Mouse (Mus musculus): ENCODE results near the gene Miox. TPM values are rescaled to one million over a fixed set of nuclear protein-coding genes. Genes with fewer than 3 reads are reported as not detected.

The Miox gene
- polyA plus RNA-seq (2015; fragmentation: Nextera tagmentation; extraction: Ambion mirVana): 119 and 185 TPM in 2 replicates

GRCm38 (mm10) chr15:89334271-89334670, at the start of gene Miox:
Gene Miox, plus strand, starts transcription at chr15:89334398.
- 77% methylated on average over 7 of the region's 7 CpGs for WGBS
- no peak for TF ChIP-seq CTCF (IDR thresholded peaks at IDR 0.05; ENCODE audit: low read depth)
- H3K36me3 ChIP-seq (ENCODE audit: insufficient read depth, low read length): no peaks in the 10 kb centered on the region
- 0 out of 2 replicates have a peak, but pooled peaks have one; percentile 46 for ATAC-seq (replicated peaks; ENCODE audit: low FRiP score, low read depth)
- DNase-seq (ENCODE audit: low spot score): no peak
- H3K4me1 ChIP-seq (replicated peaks; ENCODE audit: insufficient read depth, low read length): no peaks in the 10 kb centered on the region
- H3K9me3 ChIP-seq (replicated peaks; ENCODE audit: low read length): no peaks in the 10 kb centered on the region
- no peak within 1 kb of the TSS for H3K27ac ChIP-seq
- no peaks in the 10 kb centered on the region for H3K27me3 ChIP-seq (ENCODE audit: insufficient read depth, low read length)
- H3K4me3 ChIP-seq (replicated peaks; ENCODE audit: low read depth, low read length): no peak within 1 kb of the TSS
- H3K4me2 ChIP-seq (ENCODE audit: low read length): no peak within 1 kb of the TSS
- no peak within 1 kb of the TSS for H3K9ac ChIP-seq (ENCODE audit: low read depth, low read length)

- no peak for ATAC-seq (replicated peaks; ENCODE audit: low FRiP score, low read depth)
- TF ChIP-seq CTCF (IDR thresholded peaks at IDR 0.05; ENCODE audit: low read depth): no peak
- DNase-seq (ENCODE audit: low spot score): no peak
These were observed 49.2 kb upstream of the Miox start for GRCm38 (mm10) chr15:89285004-89285403.

GRCm38 (mm10) chr15:89285478-89285877, 48.7 kb upstream of the Miox start:
- no peak for DNase-seq (ENCODE audit: low spot score)
- H3K9me3 ChIP-seq (replicated peaks; ENCODE audit: low read length): no peaks in the 10 kb centered on the region
- no peak overlapping the region for H3K9ac ChIP-seq (ENCODE audit: low read depth, low read length)
- H3K36me3 ChIP-seq (ENCODE audit: insufficient read depth, low read length): peaks cover 63% of the 10 kb centered on the region
- no peaks in the 10 kb centered on the region for H3K27me3 ChIP-seq (ENCODE audit: insufficient read depth, low read length)
- WGBS: 94% methylated on average over 5 of the region's 5 CpGs
- TF ChIP-seq CTCF (IDR thresholded peaks at IDR 0.05; ENCODE audit: low read depth): no peak
- ATAC-seq (replicated peaks; ENCODE audit: low FRiP score, low read depth): no peak
- H3K4me3 ChIP-seq (replicated peaks; ENCODE audit: low read depth, low read length): no peak overlapping the region
- H3K4me2 ChIP-seq (ENCODE audit: low read length): no peak overlapping the region
- H3K27ac ChIP-seq: no peak overlapping the region
- H3K4me1 ChIP-seq (replicated peaks; ENCODE audit: insufficient read depth, low read length): no peaks in the 10 kb centered on the region

More at GRCm38 (mm10) chr15:89285004-89285403, 49.2 kb upstream of the Miox start:
- H3K27ac ChIP-seq: no peak overlapping the region
- peaks cover 66% of the 10 kb centered on the region for H3K36me3 ChIP-seq (ENCODE audit: insufficient read depth, low read length)
- no peak overlapping the region for H3K4me2 ChIP-seq (ENCODE audit: low read length)
- H3K9me3 ChIP-seq (replicated peaks; ENCODE audit: low read length): no peaks in the 10 kb centered on the region
- no peaks in the 10 kb centered on the region for H3K27me3 ChIP-seq (ENCODE audit: insufficient read depth, low read length)
- H3K4me3 ChIP-seq (replicated peaks; ENCODE audit: low read depth, low read length): no peak overlapping the region
- H3K9ac ChIP-seq (ENCODE audit: low read depth, low read length): no peak overlapping the region
- H3K4me1 ChIP-seq (replicated peaks; ENCODE audit: insufficient read depth, low read length): no peaks in the 10 kb centered on the region

- 66% methylated on average over 7 of the region's 7 CpGs for WGBS
- Histone ChIP-seq H3K4me1 (replicated peaks; ENCODE audit: insufficient read depth, low read length) (no peaks in the 10 kb centered on the region), H3K4me2 (ENCODE audit: low read length) (no peak overlapping the region), H3K9me3 (replicated peaks; ENCODE audit: low read length) (no peaks in the 10 kb centered on the region), H3K27ac (no peak overlapping the region), H3K27me3 (ENCODE audit: insufficient read depth, low read length) (no peaks in the 10 kb centered on the region), H3K9ac (ENCODE audit: low read depth, low read length) (no peak overlapping the region), H3K36me3 (ENCODE audit: insufficient read depth, low read length) (peaks cover 65% of the 10 kb centered on the region), H3K4me3 (replicated peaks; ENCODE audit: low read depth, low read length) (no peak overlapping the region)
- no peak for TF ChIP-seq CTCF (IDR thresholded peaks at IDR 0.05; ENCODE audit: low read depth)
- no peak for DNase-seq (ENCODE audit: low spot score)
- ATAC-seq (replicated peaks; ENCODE audit: low FRiP score, low read depth): no peak
These were observed 48.1 kb upstream of the Miox start for GRCm38 (mm10) chr15:89286114-89286513.

GRCm38 (mm10) chr15:89286582-89286981, 47.6 kb upstream of the Miox start:
- DNase-seq (ENCODE audit: low spot score) (no peak), ATAC-seq (replicated peaks; ENCODE audit: low FRiP score, low read depth) (no peak)
- Histone ChIP-seq H3K27me3 (ENCODE audit: insufficient read depth, low read length) (no peaks in the 10 kb centered on the region), H3K4me1 (replicated peaks; ENCODE audit: insufficient read depth, low read length) (no peaks in the 10 kb centered on the region), H3K9me3 (replicated peaks; ENCODE audit: low read length) (no peaks in the 10 kb centered on the region), H3K4me2 (ENCODE audit: low read length) (no peak overlapping the region), H3K4me3 (replicated peaks; ENCODE audit: low read depth, low read length) (no peak overlapping the region), H3K9ac (ENCODE audit: low read depth, low read length) (no peak overlapping the region), H3K27ac (no peak overlapping the region), H3K36me3 (ENCODE audit: insufficient read depth, low read length) (peaks cover 65% of the 10 kb centered on the region)
- WGBS: 92% methylated on average over 5 of the region's 5 CpGs
- TF ChIP-seq CTCF (IDR thresholded peaks at IDR 0.05; ENCODE audit: low read depth): no peak

- H3K9me3 ChIP-seq (replicated peaks; ENCODE audit: low read length): no peaks in the 10 kb centered on the region
- no peaks in the 10 kb centered on the region for H3K27me3 ChIP-seq (ENCODE audit: insufficient read depth, low read length)
- TF ChIP-seq CTCF (IDR thresholded peaks at IDR 0.05; ENCODE audit: low read depth): no peak
- no peaks in the 10 kb centered on the region for H3K4me1 ChIP-seq (replicated peaks; ENCODE audit: insufficient read depth, low read length)
- peaks cover 63% of the 10 kb centered on the region for H3K36me3 ChIP-seq (ENCODE audit: insufficient read depth, low read length)
- no peak for ATAC-seq (replicated peaks; ENCODE audit: low FRiP score, low read depth)
- H3K4me3 ChIP-seq (replicated peaks; ENCODE audit: low read depth, low read length): no peak overlapping the region
- H3K27ac ChIP-seq: no peak overlapping the region
- no peak overlapping the region for H3K4me2 ChIP-seq (ENCODE audit: low read length)
- no peak for DNase-seq (ENCODE audit: low spot score)
- no peak overlapping the region for H3K9ac ChIP-seq (ENCODE audit: low read depth, low read length)
- WGBS: 77% methylated on average over 23 of the region's 23 CpGs
These were observed 45.9 kb upstream of the Miox start for GRCm38 (mm10) chr15:89288227-89288767.

- Histone ChIP-seq H3K9ac (ENCODE audit: low read depth, low read length) (no peak overlapping the region), H3K4me2 (ENCODE audit: low read length) (no peak overlapping the region), H3K36me3 (ENCODE audit: insufficient read depth, low read length) (peaks cover 66% of the 10 kb centered on the region), H3K9me3 (replicated peaks; ENCODE audit: low read length) (no peaks in the 10 kb centered on the region), H3K4me1 (replicated peaks; ENCODE audit: insufficient read depth, low read length) (no peaks in the 10 kb centered on the region), H3K27ac (no peak overlapping the region), H3K27me3 (ENCODE audit: insufficient read depth, low read length) (no peaks in the 10 kb centered on the region), H3K4me3 (replicated peaks; ENCODE audit: low read depth, low read length) (no peak overlapping the region)
- no peak for DNase-seq (ENCODE audit: low spot score)
- TF ChIP-seq CTCF (IDR thresholded peaks at IDR 0.05; ENCODE audit: low read depth): no peak
- no peak for ATAC-seq (replicated peaks; ENCODE audit: low FRiP score, low read depth)
- WGBS: 95% methylated on average over 11 of the region's 11 CpGs
These were observed 44.7 kb upstream of the Miox start for GRCm38 (mm10) chr15:89289455-89289854.

Data from kidney, postnatal 0 days (tissue).